Mouse (Mus musculus): Measurements from ENCODE around the gene Slc30a7. TPM values are rescaled to one million over a fixed set of nuclear protein-coding genes. Genes with fewer than 3 reads are reported as not detected.

The Slc30a7 gene
- total RNA-seq, 2 experiments from 2014 or later = 37.9 to 40.4 TPM

DNA sequence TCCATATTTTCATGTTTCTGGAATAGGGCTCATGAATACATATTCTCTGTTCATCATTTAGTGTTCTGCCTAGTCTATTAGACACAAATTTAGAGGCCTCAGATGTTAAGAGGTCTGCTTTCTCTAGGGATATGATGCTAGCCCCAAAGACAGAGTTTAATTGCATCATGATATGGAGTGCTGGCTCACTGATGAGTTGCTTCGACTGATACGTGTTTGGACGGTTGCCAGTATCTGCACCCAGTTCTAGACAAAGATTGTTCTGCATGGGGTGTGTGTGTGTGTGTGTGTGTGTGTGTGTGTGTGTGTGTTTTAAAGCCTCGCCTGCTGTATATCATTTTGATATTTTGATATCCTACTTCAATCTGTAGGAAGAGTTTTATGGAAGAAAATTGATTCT lies 114.9 kb downstream of the Slc30a7 start:
- 0 out of 2 replicates have a peak, but pooled peaks have one; percentile 13 for ATAC-seq (replicated peaks; ENCODE audit: poor library complexity)

Other genes starting within 250 kb of the Slc30a7 start
- 34.0 and 51.8 TPM in 2 replicates for gene Dph5, start 119.6 kb downstream of the Slc30a7 start, total RNA-seq (2015)
- 60.9 and 69.0 TPM in 2 replicates for gene Dph5, start 119.6 kb downstream of the Slc30a7 start, total RNA-seq (2017)
- 12.3 and 15.1 TPM in 2 replicates for gene Extl2, start 56 bp upstream of the Slc30a7 start, total RNA-seq (2015)
- 11.2 and 11.3 TPM in 2 replicates for gene Extl2, start 56 bp upstream of the Slc30a7 start, total RNA-seq (2017)
- gene Vcam1, start 122.3 kb upstream of the Slc30a7 start, total RNA-seq (2015) = 28.2 and 42.0 TPM in 2 replicates
- 22.9 and 32.7 TPM in 2 replicates for gene Vcam1, start 122.3 kb upstream of the Slc30a7 start, total RNA-seq (2017)
- gene Gpr88, start 246.1 kb upstream of the Slc30a7 start, total RNA-seq (2015) = not detected in 2 replicates
- gene Gpr88, start 246.1 kb upstream of the Slc30a7 start, total RNA-seq (2017) = not detected in 2 replicates

Data from megakaryocyte progenitor cell, adult 5-6 weeks (primary cell).